Mouse (Mus musculus) CH12.LX (cell line): ENCODE measurements around the gene Psmd9. TPM values are rescaled to one million over a fixed set of nuclear protein-coding genes. Genes with fewer than 3 reads are reported as not detected.

ENCODE experiments used
- DNase-seq: peaks from one replicate; pipeline ENCODE4 v3.0.0-alpha.2; 2013; ENCODE audit errors: extremely low read depth
- H3K27ac ChIP-seq: 2 replicates; pipeline ENCODE4 v1.5.1; 2012; ENCODE audit warnings: low read depth, mild to moderate bottlenecking, control low read depth, moderate library complexity; ENCODE audit not compliant: insufficient read depth
- H3K27me3 ChIP-seq: replicated peaks from 2 replicates; pipeline ENCODE3; 2012; ENCODE audit warnings: inconsistent platforms
- H3K36me3 ChIP-seq, 2 experiments: replicated peaks in 1 of 2; 2 replicates each; pipeline versions ENCODE3 to v1.6.1; 2012; ENCODE audit warnings: inconsistent platforms in 1 of 2, low read length in 1 of 2, mild to moderate bottlenecking in 1 of 2, mixed read lengths in 1 of 2, moderate library complexity in 1 of 2; ENCODE audit not compliant: control insufficient read depth in 1 of 2, insufficient read depth in 1 of 2
- H3K4me1 ChIP-seq, 2 experiments: 2 replicates each; pipeline ENCODE4 v1.6.1; 2012; ENCODE audit warnings: inconsistent platforms in 1 of 2, moderate library complexity in 1 of 2; ENCODE audit not compliant: insufficient read depth in 2 of 2, control insufficient read depth in 1 of 2
- H3K4me2 ChIP-seq: 2 replicates; pipeline ENCODE4 v1.6.1; 2012; ENCODE audit warnings: low read depth, mild to moderate bottlenecking, control low read depth; ENCODE audit not compliant: poor library complexity, insufficient read depth, severe bottlenecking
- H3K4me3 ChIP-seq, 3 experiments: fragments of 150-350 bp in 1 of 3; sonication (generic) in 1 of 3; replicated peaks in 1 of 3; 2 replicates each; pipeline versions ENCODE3 to v1.5.1; 2011 to 2012; ENCODE audit warnings: low read depth in 2 of 3, low read length in 2 of 3, mild to moderate bottlenecking in 2 of 3, moderate library complexity in 2 of 3, control low read depth in 1 of 3, improper control_type of control experiment in 1 of 3, inconsistent platforms in 1 of 3, mixed read lengths in 1 of 3; ENCODE audit not compliant: poor library complexity in 1 of 3
- H3K79me2 ChIP-seq: replicated peaks from 2 replicates; pipeline ENCODE4 v1.6.1; 2012; ENCODE audit warnings: mild to moderate bottlenecking, moderate library complexity; ENCODE audit not compliant: control insufficient read depth, poor library complexity, insufficient read depth, severe bottlenecking; ENCODE audit errors: extremely low read depth
- H3K9ac ChIP-seq: 2 replicates; pipeline ENCODE4 v1.6.1; 2012; ENCODE audit warnings: low read depth, mild to moderate bottlenecking, control low read depth, moderate library complexity; ENCODE audit not compliant: insufficient read depth
- H3K9me3 ChIP-seq: replicated peaks from 2 replicates; pipeline ENCODE3; 2012; ENCODE audit warnings: low read length, inconsistent platforms, mixed read lengths
- BHLHE40 ChIP-seq: IDR thresholded peaks from 2 replicates; pipeline ENCODE4 v1.6.1; 2011; ENCODE audit warnings: mild to moderate bottlenecking, low read depth, low read length, improper control_type of control experiment
- CHD1 ChIP-seq: IDR thresholded peaks from 2 replicates; pipeline ENCODE4 v1.6.1; 2012; ENCODE audit warnings: low read depth, low read length, improper control_type of control experiment, inconsistent platforms
- CHD2 ChIP-seq: IDR thresholded peaks from 2 replicates; pipeline ENCODE4 v1.6.1; 2011; ENCODE audit warnings: low read length, improper control_type of control experiment
- CTCF ChIP-seq, 2 experiments: IDR thresholded peaks in 1 of 2; conservative IDR thresholded peaks in 1 of 2; 2 replicates each; pipeline ENCODE4 v1.5.1; 2011 to 2012; ENCODE audit warnings: low read depth in 2 of 2, low read length in 2 of 2, improper control_type of control experiment in 1 of 2, inconsistent platforms in 1 of 2, mild to moderate bottlenecking in 1 of 2, moderate library complexity in 1 of 2
- E2F4 ChIP-seq: IDR thresholded peaks from 2 replicates; pipeline ENCODE4 v1.6.1; 2011; ENCODE audit warnings: low read depth, low read length, improper control_type of control experiment; ENCODE audit not compliant: insufficient replicate concordance
- ELF1 ChIP-seq: IDR thresholded peaks from 2 replicates; pipeline ENCODE4 v1.6.1; 2014; ENCODE audit warnings: low read depth, mild to moderate bottlenecking, inconsistent platforms, low read length, improper control_type of control experiment
- EP300 ChIP-seq: IDR thresholded peaks from 2 replicates; pipeline ENCODE4 v1.6.1; 2011; ENCODE audit warnings: low read length, improper control_type of control experiment
- ETS1 ChIP-seq: conservative IDR thresholded peaks from 2 replicates; pipeline ENCODE4 v1.6.1; 2012; ENCODE audit warnings: low read depth, mild to moderate bottlenecking, inconsistent platforms, low read length, improper control_type of control experiment, moderate library complexity
- GABPA ChIP-seq: IDR thresholded peaks from 2 replicates; pipeline ENCODE4 v1.6.1; 2012; ENCODE audit warnings: low read depth, low read length, improper control_type of control experiment, inconsistent platforms; ENCODE audit not compliant: insufficient replicate concordance
- HCFC1 ChIP-seq: IDR thresholded peaks from 2 replicates; pipeline ENCODE4 v1.6.1; 2012; ENCODE audit warnings: low read depth, mild to moderate bottlenecking, inconsistent platforms, low read length, improper control_type of control experiment
- IRF4 ChIP-seq: IDR thresholded peaks from 2 replicates; pipeline ENCODE4 v1.6.1; 2014; ENCODE audit warnings: low read depth, mild to moderate bottlenecking, inconsistent platforms, low read length, improper control_type of control experiment
- JUN ChIP-seq: IDR thresholded peaks from 2 replicates; pipeline ENCODE4 v1.6.1; 2011; ENCODE audit warnings: low read depth, mild to moderate bottlenecking, low read length, improper control_type of control experiment, moderate library complexity; ENCODE audit not compliant: insufficient read depth
- JUND ChIP-seq: conservative IDR thresholded peaks from 2 replicates; pipeline ENCODE4 v1.6.1; 2011; ENCODE audit warnings: low read depth, low read length, improper control_type of control experiment
- KAT2A ChIP-seq: IDR thresholded peaks from 2 replicates; pipeline ENCODE4 v1.6.1; 2012; ENCODE audit warnings: low read length, improper control_type of control experiment, inconsistent platforms; ENCODE audit not compliant: insufficient replicate concordance
- MAFK ChIP-seq: IDR thresholded peaks from 2 replicates; pipeline ENCODE4 v1.6.1; 2011; ENCODE audit warnings: low read length, improper control_type of control experiment; ENCODE audit not compliant: insufficient replicate concordance
- MAX ChIP-seq: IDR thresholded peaks from 2 replicates; pipeline ENCODE4 v1.6.1; 2011; ENCODE audit warnings: low read length, improper control_type of control experiment
- MAZ ChIP-seq: IDR thresholded peaks from 2 replicates; pipeline ENCODE4 v1.6.1; 2012; ENCODE audit warnings: low read depth, mild to moderate bottlenecking, inconsistent platforms, low read length, improper control_type of control experiment, moderate library complexity
- MEF2A ChIP-seq: IDR thresholded peaks from 2 replicates; pipeline ENCODE4 v1.6.1; 2014; ENCODE audit warnings: low read depth, mild to moderate bottlenecking, inconsistent platforms, low read length, improper control_type of control experiment, borderline replicate concordance
- MXI1 ChIP-seq: IDR thresholded peaks from 2 replicates; pipeline ENCODE4 v1.6.1; 2011; ENCODE audit warnings: mild to moderate bottlenecking, low read depth, low read length, improper control_type of control experiment
- MYC ChIP-seq: IDR thresholded peaks from 2 replicates; pipeline ENCODE4 v1.6.1; 2011; ENCODE audit warnings: low read depth, mild to moderate bottlenecking, improper control_type of control experiment, low read length
- NELFE ChIP-seq: IDR thresholded peaks from 2 replicates; pipeline ENCODE4 v1.6.1; 2011; ENCODE audit warnings: low read depth, low read length, improper control_type of control experiment
- NRF1 ChIP-seq: IDR thresholded peaks from 2 replicates; pipeline ENCODE4 v1.6.1; 2014; ENCODE audit warnings: low read depth, mild to moderate bottlenecking, inconsistent platforms, low read length, improper control_type of control experiment, moderate library complexity
- PAX5 ChIP-seq: IDR thresholded peaks from 2 replicates; pipeline ENCODE4 v1.6.1; 2012; ENCODE audit warnings: low read length, inconsistent platforms, mixed read lengths
- POLR2A ChIP-seq: IDR thresholded peaks from 2 replicates; pipeline ENCODE4 v1.6.1; 2011; ENCODE audit warnings: low read depth, mild to moderate bottlenecking, improper control_type of control experiment, low read length
- POLR2AphosphoS2 ChIP-seq: IDR thresholded peaks from 2 replicates; pipeline ENCODE4 v1.6.1; 2011; ENCODE audit warnings: low read depth, low read length, improper control_type of control experiment
- RAD21 ChIP-seq: IDR thresholded peaks from 2 replicates; pipeline ENCODE4 v1.6.1; 2011; ENCODE audit warnings: low read depth, mild to moderate bottlenecking, low read length, improper control_type of control experiment, moderate library complexity
- RCOR1 ChIP-seq: conservative IDR thresholded peaks from 2 replicates; pipeline ENCODE4 v1.6.1; 2012; ENCODE audit warnings: low read depth, mild to moderate bottlenecking, inconsistent platforms, low read length, improper control_type of control experiment
- SIN3A ChIP-seq: IDR thresholded peaks from 2 replicates; pipeline ENCODE4 v1.6.1; 2012; ENCODE audit warnings: low read length, improper control_type of control experiment, inconsistent platforms
- SMC3 ChIP-seq: IDR thresholded peaks from 2 replicates; pipeline ENCODE4 v1.6.1; 2011; ENCODE audit warnings: low read depth, low read length, improper control_type of control experiment
- TBP ChIP-seq: conservative IDR thresholded peaks from 2 replicates; pipeline ENCODE4 v1.6.1; 2011; ENCODE audit warnings: low read depth, low read length, improper control_type of control experiment
- TCF12 ChIP-seq: IDR thresholded peaks from 2 replicates; pipeline ENCODE4 v1.6.1; 2014; ENCODE audit warnings: low read depth, mild to moderate bottlenecking, inconsistent platforms, low read length, improper control_type of control experiment
- UBTF ChIP-seq: IDR thresholded peaks from 2 replicates; pipeline ENCODE4 v1.6.1; 2012; ENCODE audit warnings: low read depth, mild to moderate bottlenecking, inconsistent platforms, low read length, improper control_type of control experiment, moderate library complexity
- USF1 ChIP-seq: IDR thresholded peaks from 2 replicates; pipeline ENCODE4 v1.6.1; 2014; ENCODE audit warnings: low read depth, mild to moderate bottlenecking, inconsistent platforms, low read length, improper control_type of control experiment
- USF2 ChIP-seq: conservative IDR thresholded peaks from 2 replicates; pipeline ENCODE4 v1.6.1; 2011; ENCODE audit warnings: low read depth, low read length, improper control_type of control experiment
- ZC3H11A ChIP-seq: IDR thresholded peaks from 2 replicates; pipeline ENCODE4 v1.6.1; 2012; ENCODE audit warnings: low read depth, mild to moderate bottlenecking, inconsistent platforms, low read length, improper control_type of control experiment
- ZKSCAN1 ChIP-seq: IDR thresholded peaks from 2 replicates; pipeline ENCODE4 v1.6.1; 2012; ENCODE audit warnings: low read depth, inconsistent platforms, low read length, improper control_type of control experiment, borderline replicate concordance
- ZMIZ1 ChIP-seq: IDR thresholded peaks from 2 replicates; pipeline ENCODE4 v1.6.1; 2012; ENCODE audit warnings: low read depth, mild to moderate bottlenecking, inconsistent platforms, low read length, improper control_type of control experiment
- ZNF384 ChIP-seq: IDR thresholded peaks from 2 replicates; pipeline ENCODE4 v1.6.1; 2012; ENCODE audit warnings: low read depth, low read length, improper control_type of control experiment, inconsistent platforms
- dilution Hi-C: fragments of 300-500 bp; cut with MboI; formaldehyde crosslinking; loops from 2 replicates; pipeline ENCODE4 v1.14.3; 2020; ENCODE audit warnings: low sequenced_read_pairs; ENCODE audit not compliant: extremely low pct_unique_long_range_greater_than_20kb, extremely low pct_ligation_motif_present
- in situ Hi-C: fragments of 300-500 bp; cut with MboI; formaldehyde crosslinking; loops from 3 replicates; pipeline ENCODE4 v1.14.3; 2019; ENCODE audit warnings: low sequenced_read_pairs, low pct_ligation_motif_present, low pct_unique_long_range_greater_than_20kb, mixed read lengths
- polyA plus RNA-seq: library from polyadenylated mRNA; unstranded; fragments of >175 nt; gene quantifications from 2 replicates; pipeline ENCODE4 v1.2.1, GENCODE M21; 2012; ENCODE audit warnings: low read depth; ENCODE audit not compliant: insufficient read length
- total RNA-seq, 2 experiments: library from RNA; depleted of rRNA; stranded (reverse); fragments of 300-350 nt in 1 of 2; fragments of >200 nt in 1 of 2; gene quantifications; 2 replicates each; pipeline ENCODE4 v1.2.3; 2012 to 2014

Gene Psmd9
- total and polyA plus RNA-seq, 3 experiments: 30.8 to 38.0 (median 35.5) TPM

- peaks cover 21 to 38% of the 10 kb centered on the region in 2 experiments for H3K36me3 ChIP-seq
- no peaks in the 10 kb centered on the region for H3K27me3 ChIP-seq
- H3K9ac ChIP-seq: peak overlapping the region; percentile 100
- no peaks in the 10 kb centered on the region for H3K9me3 ChIP-seq
- peaks cover 10 to 38% of the 10 kb centered on the region in 2 experiments; a peak in 3 of 4 replicates for H3K4me1 ChIP-seq
- peak overlapping the region; percentile 63 to 86 (median 76) for H3K4me3 ChIP-seq
- DNase-seq: no peak
- peak overlapping the region; percentile 92 for H3K4me2 ChIP-seq
- dilution Hi-C loops (no loop called here), in situ Hi-C loops (no loop called here)
- peaks cover 52% of the 10 kb centered on the region for H3K79me2 ChIP-seq
- TF ChIP-seq UBTF (no peak), SMC3 (no peak), E2F4 (no peak), RCOR1 (no peak), EP300 (no peak), ZC3H11A (no peak), ZNF384 (no peak), SIN3A (no peak; the same call in 1 of the 2 replicates), ZMIZ1 (no peak), JUN (no peak), PAX5 (no peak), HCFC1 (no peak; the same call in 1 of the 2 replicates), CHD1 (0 out of 2 replicates have a peak, but pooled peaks have one; percentile 55), TCF12 (peak; percentile 53), ETS1 (no peak), GABPA (no peak), KAT2A (0 out of 2 replicates have a peak, but pooled peaks have one; percentile 27), USF2 (no peak), USF1 (no peak), MAZ (0 out of 2 replicates have a peak, but pooled peaks have one; percentile 51), JUND (no peak), MYC (peak; percentile 40; the same call in 1 of the 2 replicates), NRF1 (peak; percentile 35), CTCF (conservative IDR thresholded peaks at IDR 0.05 in 1 of 2, IDR thresholded peaks at IDR 0.05 in 1 of 2; ENCODE audit: low read depth in 2 of 2, low read length in 2 of 2) (no peak), MEF2A (0 out of 2 replicates have a peak, but pooled peaks have one; percentile 23), MAFK (peak; percentile 74; the same call in 1 of the 2 replicates), CHD2 (0 out of 2 replicates have a peak, but pooled peaks have one; percentile 44), RAD21 (no peak), BHLHE40 (no peak), ELF1 (0 out of 2 replicates have a peak, but pooled peaks have one; percentile 18), IRF4 (no peak), MXI1 (peak; percentile 72), POLR2A (peak; percentile 47), POLR2AphosphoS2 (no peak), MAX (0 out of 2 replicates have a peak, but pooled peaks have one; percentile 62), NELFE (peak; percentile 41), TBP (0 out of 2 replicates have a peak, but pooled peaks have one; percentile 47), ZKSCAN1 (no peak)
- H3K27ac ChIP-seq: peak overlapping the region; percentile 99
These were observed 30.1 kb upstream of the Psmd9 start for GRCm38 (mm10) chr5:123138953-123139721.
